Mouse (Mus musculus) kidney, adult 2 months (tissue): ENCODE results near the gene Rasgef1c.

ENCODE experiments used
- CTCF ChIP-seq: fragments of 200-500 bp; conservative IDR thresholded peaks from 2 replicates; pipeline ENCODE4 v1.5.1; 2011; ENCODE audit warnings: low read depth, mild to moderate bottlenecking, control low read depth, low read length, moderate library complexity, mixed read lengths; ENCODE audit not compliant: insufficient read depth, insufficient read length
- POLR2A ChIP-seq: fragments of 200-500 bp; IDR thresholded peaks from one replicate; pipeline ENCODE4 v1.6.1; 2011; ENCODE audit warnings: low read depth, low read length, control low read depth

DNA sequence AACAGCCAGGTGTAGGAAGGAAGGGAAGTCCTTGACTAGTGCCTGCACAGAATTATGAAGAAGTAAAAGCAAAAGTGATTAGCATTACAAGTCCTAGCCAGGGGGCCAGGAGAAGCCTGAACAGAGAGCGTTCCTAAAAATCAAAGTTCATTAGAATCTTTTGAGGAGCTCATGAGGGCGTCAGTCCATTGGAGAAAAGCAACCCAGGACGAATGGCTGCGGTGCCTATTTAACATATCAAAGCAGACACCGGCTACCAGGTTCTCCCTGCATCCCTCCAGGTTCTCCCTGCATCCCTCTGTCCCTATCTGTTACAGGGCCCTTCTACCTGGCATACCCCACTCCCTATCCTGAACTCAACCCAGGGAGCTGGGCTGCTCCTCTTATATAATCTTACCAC is 106.6 kb downstream of the Rasgef1c start:
- TF ChIP-seq CTCF (no peak), POLR2A (no peak)
